Mouse (Mus musculus) E14TG2a.4 (cell line): ENCODE data around the gene Srcap.

ENCODE experiments used
- CTCF ChIP-seq: conservative IDR thresholded peaks from 2 replicates; pipeline ENCODE4 v1.5.1; 2014; ENCODE audit warnings: low read length
- NANOG ChIP-seq: IDR thresholded peaks from 2 replicates; pipeline ENCODE4 v1.6.1; 2014; ENCODE audit warnings: borderline replicate concordance, low read length, mixed read lengths
- POU5F1 ChIP-seq: IDR thresholded peaks from 2 replicates; pipeline ENCODE4 v1.6.1; 2014; ENCODE audit warnings: low read length, borderline replicate concordance

GRCm38 (mm10) chr7:127604256-127604655, 92.5 kb downstream of the Srcap start:
- TF ChIP-seq CTCF (no peak), NANOG (no peak), POU5F1 (no peak)
